Mouse (Mus musculus): ENCODE measurements at regions not wholly inside any gene's neighbourhood (a gene's known extent, or its start where the extent isn't known, plus 50 kb on each side); places are given as distances from the start of the nearest gene placed in this dataset. TPM values are rescaled to one million over a fixed set of nuclear protein-coding genes. Genes with fewer than 3 reads are reported as not detected.

Small RNA genes in the stretch of these regions (microRNA-seq; reads per million reads assigned to microRNA genes)
- gene Gm25347, result not detected
